Mouse (Mus musculus): Measurements from ENCODE around the gene Gm21885.

Gene Gm21885

GRCm38 (mm10) chr11:94268761-94269160 lies 12.9 kb upstream of the Gm21885 start:
- no peak for DNase-seq (ENCODE audit: low spot score)

DNA sequence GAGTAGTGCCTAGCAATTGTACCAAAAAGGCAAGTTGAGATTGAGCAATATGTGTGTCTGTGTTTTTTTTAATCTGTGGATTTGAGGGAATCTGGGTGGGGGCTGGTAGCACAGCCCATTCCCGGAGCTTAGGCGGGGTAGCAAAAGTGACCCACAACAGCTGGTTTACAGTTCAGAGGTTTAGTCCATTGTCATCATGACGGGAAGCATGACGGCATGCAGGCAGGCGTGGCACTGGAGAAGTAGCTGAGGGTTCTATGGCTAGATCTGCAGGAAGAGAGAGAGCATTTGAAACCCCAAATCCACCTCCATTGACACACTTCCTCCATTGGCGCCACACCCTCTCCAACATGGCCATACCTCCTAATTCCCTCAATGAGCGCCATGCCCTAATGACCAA lies 11.8 kb upstream of the Gm21885 start:
- no peak for DNase-seq (ENCODE audit: low spot score)

DNA sequence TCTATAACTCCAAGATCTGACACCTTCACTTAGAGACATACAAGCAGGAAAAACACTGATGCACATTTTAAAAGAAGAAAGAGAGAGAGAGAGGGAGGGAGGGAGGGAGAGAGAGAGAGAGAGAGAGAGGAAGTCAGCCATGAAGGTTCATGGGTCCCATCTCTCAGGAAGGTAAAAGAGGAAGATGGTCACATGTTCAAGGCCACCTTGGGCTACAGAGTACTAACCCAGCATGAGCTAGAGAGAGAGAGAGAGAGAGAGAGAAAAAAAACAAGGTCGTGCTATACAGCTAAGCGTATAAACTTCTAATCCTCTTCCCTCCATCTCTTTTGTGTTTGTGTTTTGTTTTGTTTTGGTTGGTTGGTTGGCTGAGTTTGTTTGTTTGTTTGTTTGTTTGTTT lies 10.7 kb upstream of the Gm21885 start:
- DNase-seq (ENCODE audit: low spot score): no peak

GRCm38 (mm10) chr11:94272960-94273927 lies 8.4 kb upstream of the Gm21885 start:
- no peak for DNase-seq (ENCODE audit: low spot score)

- no peak for DNase-seq (ENCODE audit: low spot score)
Measured at GRCm38 (mm10) chr11:94274206-94274867, 7.3 kb upstream of the Gm21885 start.

DNA sequence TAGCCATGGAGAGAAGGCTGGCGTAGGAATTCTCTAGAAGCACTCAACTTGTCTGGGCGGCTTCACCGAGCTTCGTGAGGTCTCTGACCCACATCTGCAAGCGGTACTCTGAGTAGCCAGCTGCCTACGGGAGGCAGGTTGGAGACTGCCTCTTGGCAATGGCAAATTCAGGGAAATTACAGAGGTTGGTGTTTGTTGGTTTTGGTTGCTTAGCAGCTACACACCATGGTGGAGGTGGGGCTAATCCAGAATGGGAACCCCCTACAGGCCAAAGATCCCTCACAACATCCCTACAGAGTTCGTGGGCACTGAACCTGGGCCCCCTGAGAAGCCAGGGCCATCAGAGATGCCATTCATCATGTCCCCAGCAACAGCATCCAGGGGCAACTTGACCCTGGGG lies 6.4 kb upstream of the Gm21885 start:
- DNase-seq (ENCODE audit: low spot score): no peak

DNA sequence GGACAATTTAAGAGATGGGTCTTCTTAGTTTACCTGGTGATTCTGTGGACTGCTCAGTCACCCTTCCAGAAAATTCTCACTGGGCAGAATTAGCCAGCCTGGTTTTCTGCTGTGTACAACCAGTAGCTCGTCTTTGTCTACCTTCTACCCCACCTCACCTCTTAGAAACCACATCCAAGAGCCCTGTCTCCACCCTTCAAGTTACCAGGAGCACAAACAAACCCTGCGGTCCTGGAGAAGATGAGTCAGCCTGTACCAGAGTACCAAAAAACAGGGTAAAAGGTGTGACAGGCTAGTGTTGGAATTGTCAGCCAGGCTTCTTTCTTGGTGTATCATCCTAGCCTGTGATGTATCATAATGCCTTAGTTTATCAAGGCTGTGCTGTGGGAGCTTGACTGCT lies 6.0 kb upstream of the Gm21885 start:
- DNase-seq (ENCODE audit: low spot score): no peak

DNA sequence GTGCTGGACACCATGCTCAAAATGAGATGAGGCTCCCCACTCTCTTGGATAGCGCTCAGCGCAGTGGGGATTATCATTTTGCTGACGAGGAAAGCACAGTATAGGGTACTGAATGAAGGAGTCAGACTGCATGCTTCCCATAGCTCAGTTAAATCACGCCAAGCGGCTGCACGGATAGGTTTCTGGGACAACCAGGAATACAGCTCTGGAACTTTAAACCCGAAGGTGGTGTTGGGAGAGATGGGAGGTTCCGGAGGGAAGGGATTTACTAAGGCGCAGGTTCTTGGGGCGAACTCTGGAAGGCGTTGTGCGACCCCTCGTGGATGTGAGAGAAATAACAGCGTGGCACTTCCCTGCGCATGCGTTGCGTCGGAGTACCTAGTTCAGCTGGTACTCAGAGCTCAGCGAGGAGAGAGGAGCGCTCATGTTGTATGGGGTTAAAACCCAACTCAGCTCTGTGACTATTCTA lies 4.8 kb upstream of the Gm21885 start:
- DNase-seq (ENCODE audit: low spot score): peak; percentile 98

DNA sequence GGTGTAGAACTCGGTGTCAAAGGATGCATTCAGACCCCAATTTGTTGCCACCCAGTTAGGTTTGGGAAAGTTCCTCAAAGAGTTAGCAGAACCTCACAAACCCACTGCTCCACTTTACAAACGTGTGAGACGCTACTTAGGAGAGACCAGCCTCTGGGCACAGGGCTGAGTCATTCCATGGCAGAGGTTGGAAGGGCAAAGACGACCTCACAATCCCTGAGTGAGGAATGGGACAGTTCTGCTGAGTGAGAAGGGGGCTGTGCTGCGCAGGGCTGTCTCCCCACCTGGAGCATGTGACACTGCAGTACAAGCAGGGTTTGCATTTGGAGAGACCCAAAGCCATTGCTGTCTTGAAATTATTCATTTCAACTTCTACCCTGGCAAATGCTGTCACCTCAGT lies 618 bp downstream of the Gm21885 start:
- no peak for DNase-seq (ENCODE audit: low spot score)

DNA sequence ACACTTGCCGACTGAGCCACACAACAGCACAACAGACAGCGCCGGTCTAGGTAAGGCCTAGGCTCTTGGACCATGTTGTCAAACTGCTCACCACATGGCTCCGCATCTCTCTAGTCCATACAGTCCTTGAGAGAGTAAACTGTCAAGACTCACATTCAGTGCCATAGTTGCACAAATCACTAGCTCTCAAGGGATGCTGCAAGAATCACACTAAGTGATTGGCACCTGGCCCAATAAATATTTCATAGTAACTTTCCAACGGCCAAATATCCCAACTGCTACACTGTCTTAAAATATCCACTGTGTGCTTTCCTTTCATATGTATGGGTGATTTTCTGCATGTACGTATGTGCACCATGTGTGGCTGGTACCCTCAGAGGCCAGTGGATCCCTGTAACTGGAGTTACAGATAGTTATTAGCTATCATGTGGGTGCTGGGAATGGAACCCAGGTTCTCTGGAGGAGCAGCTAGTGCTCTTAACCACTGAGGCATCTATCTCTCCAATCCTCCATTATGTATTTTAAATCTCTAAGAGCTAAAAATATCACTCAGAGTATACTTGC lies 1.9 kb downstream of the Gm21885 start:
- no peak for DNase-seq (ENCODE audit: low spot score)

GRCm38 (mm10) chr11:94285886-94286574 lies 4.4 kb downstream of the Gm21885 start:
- DNase-seq (ENCODE audit: low spot score): no peak

- DNase-seq (ENCODE audit: low spot score): no peak
Measured at GRCm38 (mm10) chr11:94287105-94287504, 5.4 kb downstream of the Gm21885 start.

- no peak for DNase-seq (ENCODE audit: low spot score)
Measured at GRCm38 (mm10) chr11:94290062-94290740, 8.5 kb downstream of the Gm21885 start.

DNA sequence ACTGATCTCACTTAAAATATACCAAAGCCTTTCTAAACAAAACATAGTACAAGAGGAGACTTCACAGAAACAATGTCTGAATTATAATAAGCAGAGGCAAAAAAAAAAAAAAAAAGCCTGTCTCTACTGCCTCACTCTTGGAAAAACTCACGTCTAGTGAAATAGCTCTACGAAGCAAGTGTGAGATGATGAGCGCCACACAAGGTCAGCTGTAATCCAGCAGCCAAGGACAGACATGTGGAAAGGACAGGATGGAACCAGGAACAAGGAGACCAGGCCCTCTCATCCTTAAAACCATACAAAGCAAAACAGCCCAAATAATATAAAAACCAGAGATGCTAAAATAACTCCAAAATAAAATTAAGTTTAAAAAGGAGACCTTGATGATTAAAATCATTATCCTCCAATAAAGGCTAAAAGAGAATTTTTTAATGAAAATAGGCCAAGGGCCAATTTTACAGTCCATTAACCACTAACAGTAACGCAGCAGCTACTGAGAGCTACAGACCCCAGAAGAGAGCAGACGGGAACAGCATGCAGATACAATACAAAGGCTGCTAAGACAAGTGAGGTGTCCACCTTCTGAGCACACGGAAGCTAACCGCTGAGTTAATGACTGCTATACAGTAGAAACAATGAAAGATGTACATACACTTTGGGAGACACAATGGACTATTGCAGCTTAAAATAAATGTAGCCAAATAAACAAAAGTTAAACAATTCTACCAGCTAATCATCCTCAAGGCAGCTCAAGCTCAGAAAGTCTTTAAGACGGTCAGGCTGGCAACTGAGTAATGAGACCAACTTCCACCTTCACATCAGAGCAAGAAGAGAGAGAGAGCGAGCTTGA lies 13.5 kb downstream of the Gm21885 start:
- peak; percentile 61 for DNase-seq (ENCODE audit: low spot score)

- DNase-seq (ENCODE audit: low spot score): no peak
Measured at GRCm38 (mm10) chr11:94312733-94313132, 31.1 kb downstream of the Gm21885 start.

DNA sequence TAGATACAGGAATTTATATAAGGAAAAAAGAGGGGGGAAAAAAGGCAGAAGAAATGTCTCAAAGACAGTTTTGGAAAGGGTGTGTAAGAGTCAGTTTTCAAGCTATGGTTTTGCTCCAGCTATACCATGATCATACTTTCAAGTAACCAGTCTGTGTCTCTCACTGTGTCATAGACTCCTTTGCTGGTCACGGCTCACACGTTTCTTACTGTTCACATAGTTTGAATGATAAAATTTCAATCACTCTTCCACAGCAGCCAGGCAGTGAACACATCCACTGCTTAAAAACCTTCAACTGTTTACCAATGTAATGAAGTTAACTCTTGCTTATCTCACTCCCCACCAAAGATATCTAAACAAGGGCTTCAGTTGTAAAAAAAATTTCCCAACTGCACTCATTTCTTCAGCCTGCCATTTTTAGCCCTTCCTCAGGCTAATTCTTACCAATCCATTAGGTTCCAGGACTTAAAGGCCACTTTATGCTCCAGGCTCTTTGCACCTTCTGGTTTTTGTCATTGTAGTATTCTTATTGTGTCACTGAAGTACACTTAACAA lies 32.5 kb downstream of the Gm21885 start:
- no peak for DNase-seq (ENCODE audit: low spot score)

DNA sequence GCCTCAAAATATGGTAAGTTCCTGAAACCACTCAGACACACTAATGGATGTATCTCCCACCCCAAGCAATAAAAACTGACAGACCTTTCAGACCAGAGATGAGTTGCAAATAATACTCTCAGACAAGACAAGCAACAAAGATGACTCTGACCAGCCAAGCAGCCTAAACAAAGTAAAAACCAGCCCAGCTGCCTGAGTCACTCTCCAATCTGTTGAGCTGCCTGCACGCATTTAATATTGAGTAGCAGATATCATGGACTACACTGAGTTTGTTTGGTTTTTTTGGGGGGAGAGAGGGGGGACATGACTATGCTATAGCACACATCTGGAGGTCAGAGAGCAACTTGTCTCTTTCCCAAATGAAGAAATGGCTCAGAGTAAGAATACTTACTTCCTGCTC lies 33.6 kb downstream of the Gm21885 start:
- no peak for DNase-seq (ENCODE audit: low spot score)

- DNase-seq (ENCODE audit: low spot score): no peak
Measured at GRCm38 (mm10) chr11:94316528-94316927, 34.9 kb downstream of the Gm21885 start.

DNA sequence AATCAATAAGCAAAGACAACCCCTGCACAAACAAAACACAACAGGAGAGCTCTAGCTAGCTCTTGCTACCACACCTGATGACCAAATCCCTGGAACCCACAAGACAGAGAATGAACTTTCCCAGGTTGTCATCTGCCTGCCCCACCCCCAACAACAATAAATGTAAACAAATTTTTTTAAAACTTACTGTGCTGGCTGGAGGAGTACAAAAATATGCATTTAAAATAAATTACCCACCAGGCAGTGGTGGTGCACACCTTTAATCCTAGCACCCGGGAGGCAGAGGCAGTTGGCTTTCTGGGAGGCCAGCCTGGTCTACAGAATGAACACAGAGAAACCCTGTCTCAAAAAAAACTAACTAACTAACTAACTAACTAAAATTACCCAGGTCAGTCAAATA lies 35.3 kb downstream of the Gm21885 start:
- no peak for DNase-seq (ENCODE audit: low spot score)

- DNase-seq (ENCODE audit: low spot score): no peak
Measured at GRCm38 (mm10) chr11:94317515-94317914, 35.8 kb downstream of the Gm21885 start.
